Mouse (Mus musculus) frontal cortex, postnatal 25 days (tissue): ENCODE measurements at regions not wholly inside any gene's neighbourhood (a gene's known extent, or its start where the extent isn't known, plus 50 kb on each side); places are given as distances from the start of the nearest gene placed in this dataset.

ENCODE experiments used
- DNase-seq, 2 experiments: peaks; one replicate each; pipeline ENCODE4 v3.0.0; 2022; ENCODE audit warnings: low spot score in 2 of 2

DNA sequence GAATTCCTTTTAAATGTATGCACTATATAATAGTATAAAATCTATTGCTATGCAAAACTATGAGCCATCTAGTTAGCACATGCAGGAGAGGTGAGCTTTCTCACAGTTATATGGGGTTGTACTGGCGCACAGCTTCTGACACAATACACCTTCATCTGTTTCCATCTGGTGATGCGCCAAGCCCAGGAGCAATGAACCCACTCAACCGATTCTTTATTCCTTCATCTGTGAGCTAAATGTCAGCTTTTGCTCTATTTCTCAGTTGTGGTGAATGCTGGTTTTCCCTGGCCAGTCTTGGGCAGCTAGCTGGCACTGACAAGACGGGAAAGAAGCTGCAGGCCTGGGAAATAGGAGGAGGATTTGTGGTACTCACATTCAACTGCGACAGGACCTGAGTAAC, 225.4 kb downstream of the Gm19410 start:
- DNase-seq: no peak

DNA sequence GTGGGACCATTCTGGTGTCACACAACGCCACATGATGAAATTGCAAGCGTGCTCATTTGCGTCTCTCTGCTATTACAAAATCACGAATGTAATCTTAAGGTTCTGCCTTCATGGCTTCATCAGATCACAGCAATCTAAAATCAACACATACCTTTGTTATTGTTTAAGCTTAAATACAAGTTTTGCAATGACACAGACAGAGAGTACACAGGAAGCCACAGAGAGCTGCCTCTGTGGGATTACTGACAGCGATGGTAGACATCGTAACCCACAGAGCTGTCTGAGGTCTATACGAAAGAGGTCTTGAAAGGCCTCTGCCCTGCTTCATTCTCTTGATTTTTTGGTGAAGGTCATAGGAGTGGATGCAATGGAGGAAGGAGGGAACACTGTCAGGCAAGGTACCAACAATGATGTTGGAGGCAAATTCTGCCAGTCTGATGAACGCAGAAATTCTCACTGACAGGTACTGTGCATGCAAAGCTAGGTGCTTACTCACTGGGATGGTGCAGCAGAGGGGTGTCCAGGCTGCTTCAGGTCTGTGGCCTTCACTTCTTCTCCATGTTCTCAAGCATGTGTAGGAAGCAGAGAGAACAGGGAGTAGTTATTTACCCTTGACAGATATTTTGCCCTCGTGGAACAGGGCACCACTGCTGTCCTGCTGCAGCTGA, 226.5 kb downstream of the Gm19410 start:
- no peak for DNase-seq

DNA sequence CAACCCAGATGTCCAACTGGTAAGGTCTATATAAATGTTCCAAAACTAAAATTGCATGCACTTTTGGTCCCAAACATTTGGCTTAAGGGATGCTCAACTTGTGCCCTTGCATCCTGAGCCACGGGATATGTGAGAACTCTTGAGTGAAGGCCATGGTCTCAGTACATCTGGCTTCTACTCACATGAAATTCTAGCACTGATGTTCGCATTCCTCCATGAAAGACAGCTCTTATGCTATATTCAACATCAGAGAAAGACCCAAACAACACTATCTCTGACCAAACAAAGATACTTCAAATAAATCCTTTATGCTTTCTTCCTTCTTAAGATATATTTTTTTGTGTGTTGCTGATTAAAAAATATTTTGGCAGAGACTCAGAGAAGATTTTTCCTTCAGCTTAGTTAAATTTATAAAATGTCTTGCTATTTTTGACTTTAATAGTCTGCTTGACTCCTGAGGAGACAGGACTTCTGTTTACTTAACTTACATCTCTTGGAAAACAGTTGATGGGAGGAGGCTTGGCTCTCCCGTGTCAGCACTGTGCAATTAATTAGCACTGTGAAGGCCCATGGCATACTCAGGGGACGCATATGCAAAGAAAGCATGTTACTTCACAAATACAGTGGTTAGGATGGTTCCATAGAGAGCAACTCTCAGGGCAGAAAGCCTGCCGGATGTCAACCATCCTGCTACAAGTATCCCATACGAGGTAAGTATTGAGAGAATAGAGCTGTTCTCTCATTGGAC, 230.9 kb downstream of the Gm19410 start:
- DNase-seq: no peak

DNA sequence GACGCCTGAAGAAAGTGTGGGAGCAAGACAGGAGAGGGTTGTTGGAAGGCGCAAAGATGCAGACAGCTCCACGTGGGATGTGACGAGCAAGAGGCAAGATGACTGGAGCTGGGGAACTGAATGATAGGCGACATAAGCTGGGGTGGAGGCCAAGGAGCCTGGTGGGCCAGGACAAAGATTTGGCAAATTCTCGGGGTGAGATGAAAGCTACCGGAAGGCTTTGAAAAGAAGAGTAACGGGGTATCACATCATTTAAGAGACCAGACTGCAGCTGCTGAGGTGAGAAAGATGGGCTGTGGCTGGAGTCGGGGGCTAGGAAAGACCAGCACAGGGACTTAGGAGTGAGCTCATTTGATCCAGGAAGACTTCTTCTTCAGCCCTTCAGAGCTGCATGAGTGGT, 234.0 kb downstream of the Gm19410 start:
- DNase-seq: no peak

- DNase-seq: no peak
Observed at GRCm38 (mm10) chr8:36004387-36004786, 238.8 kb downstream of the Gm19410 start.

DNA sequence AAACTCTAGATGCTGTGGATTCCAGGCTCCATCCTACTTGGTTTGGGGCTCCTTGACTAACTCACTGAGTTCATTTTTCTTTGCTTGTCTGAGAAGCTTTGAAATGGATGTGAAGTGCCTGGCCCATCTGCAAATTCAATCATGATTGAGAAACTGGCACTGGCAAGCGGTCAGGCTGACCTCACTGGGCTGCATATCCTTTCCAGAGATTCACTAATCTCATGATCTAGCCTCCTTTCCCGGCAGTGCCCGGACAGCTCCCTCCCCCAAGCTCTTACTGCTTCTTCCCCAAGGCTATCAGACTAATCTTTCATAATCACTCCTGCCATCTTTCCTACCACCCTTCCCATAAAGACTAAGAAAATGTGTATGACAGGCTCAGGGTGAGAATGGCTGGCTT, 239.9 kb downstream of the Gm19410 start:
- DNase-seq: no peak

GRCm38 (mm10) chr8:36007724-36008123, 242.1 kb downstream of the Gm19410 start:
- no peak for DNase-seq

GRCm38 (mm10) chr8:36009565-36009964, 244.0 kb downstream of the Gm19410 start:
- DNase-seq: no peak

GRCm38 (mm10) chr8:36010446-36011217, 245.0 kb downstream of the Gm19410 start:
- no peak for DNase-seq

- no peak for DNase-seq
Observed at GRCm38 (mm10) chr8:36014862-36015261, 249.3 kb downstream of the Gm19410 start.

DNA sequence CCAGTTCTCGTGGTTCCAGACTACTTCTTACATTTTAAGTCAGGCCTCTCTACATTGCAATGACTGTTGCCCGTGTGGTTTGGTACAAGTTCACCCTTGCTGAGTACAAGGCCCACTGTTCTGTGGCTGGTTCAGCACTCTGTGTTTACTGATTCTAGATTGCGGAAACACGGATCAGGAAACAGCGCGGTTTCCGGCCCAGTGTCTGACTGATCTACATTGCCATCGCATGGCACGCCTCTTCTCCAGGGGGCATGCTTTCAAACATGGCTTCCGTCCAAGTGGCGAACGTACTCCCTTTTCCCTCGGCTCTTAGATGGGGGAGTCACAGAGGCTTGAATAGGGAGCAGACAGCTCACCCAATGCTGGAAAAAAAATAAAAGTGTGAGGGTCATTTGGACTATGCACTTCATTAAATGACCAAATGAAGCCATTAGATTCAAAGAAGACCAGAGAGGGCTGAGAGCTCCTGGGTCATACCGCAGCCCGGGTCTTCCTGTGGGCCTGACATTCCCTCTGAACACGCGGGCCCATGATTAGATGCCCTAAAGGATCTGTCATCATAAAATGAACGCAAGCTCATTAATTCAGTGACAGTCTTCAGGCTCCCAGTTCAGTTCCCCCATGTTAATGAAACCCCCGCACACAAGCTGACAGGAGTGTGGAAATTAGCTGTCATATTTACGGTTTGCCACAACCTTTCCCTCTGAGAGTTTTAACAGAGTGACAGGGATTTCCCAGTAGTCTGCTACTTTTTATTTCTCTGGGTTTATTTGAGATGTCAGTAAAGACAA, 250.9 kb downstream of the Gm19410 start:
- DNase-seq: no peak

GRCm38 (mm10) chr8:36018993-36019753, 253.6 kb downstream of the Gm19410 start:
- DNase-seq: no peak

- DNase-seq: peak; percentile 14 to 15
Observed at GRCm38 (mm10) chr8:36019895-36020294, 254.3 kb downstream of the Gm19410 start.

DNA sequence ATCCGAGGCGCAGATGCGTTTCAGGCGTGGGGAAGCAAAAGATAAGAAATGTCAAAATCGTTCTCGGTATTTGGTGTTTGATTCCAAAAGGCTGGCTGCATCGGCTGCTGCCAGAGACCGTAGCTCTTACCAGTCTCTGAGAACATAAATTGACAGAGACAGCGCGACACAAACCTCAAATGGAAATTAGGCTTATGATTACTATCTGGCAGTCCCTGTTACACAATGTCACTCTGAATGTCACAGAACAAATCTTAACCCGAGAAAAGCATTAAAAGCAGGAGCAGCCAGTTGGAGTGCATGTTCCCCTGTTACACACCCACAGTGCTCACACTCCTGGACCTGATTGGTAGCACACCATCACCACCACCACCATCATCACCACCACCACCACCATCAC, 262.0 kb downstream of the Gm19410 start:
- no peak for DNase-seq

DNA sequence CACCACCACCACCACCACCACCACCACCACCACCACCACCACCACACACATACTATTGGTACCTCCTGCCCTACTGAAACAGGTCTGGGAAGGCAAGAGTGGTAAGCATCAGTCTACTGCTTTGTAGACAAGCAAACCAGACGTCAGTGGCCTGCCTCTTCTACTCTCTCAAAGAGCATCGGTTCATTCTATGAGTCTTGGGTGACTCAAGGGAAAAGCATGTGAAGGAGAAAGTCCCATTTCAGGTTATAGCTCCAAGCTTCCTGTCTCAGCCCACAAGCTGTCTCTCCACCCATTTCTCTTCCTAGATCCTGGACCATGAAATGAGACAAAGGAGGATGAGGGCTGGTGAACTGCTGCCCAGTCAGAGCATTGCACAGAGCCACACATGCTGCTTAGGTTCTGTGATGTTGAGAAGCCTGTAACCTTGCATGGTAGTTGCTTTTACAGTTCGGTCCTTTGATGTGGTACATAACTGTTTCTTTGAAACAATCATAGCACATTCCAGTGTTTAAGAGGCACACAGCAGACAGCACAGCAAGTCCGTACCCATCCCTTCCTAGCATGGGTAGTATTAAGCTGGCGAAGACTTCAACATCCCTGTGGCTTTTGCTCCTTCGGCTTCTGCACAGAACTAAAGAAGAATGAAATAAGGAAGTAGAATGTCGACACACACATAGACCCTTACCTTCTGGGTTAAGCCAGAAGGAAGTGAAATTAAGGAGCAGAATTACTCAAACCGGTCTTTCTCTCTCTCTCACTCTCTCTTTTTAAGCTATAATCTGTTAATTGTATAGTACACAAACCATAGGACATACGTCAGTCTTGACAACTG, 262.7 kb downstream of the Gm19410 start:
- no peak for DNase-seq

GRCm38 (mm10) chr8:36029445-36029844, 263.9 kb downstream of the Gm19410 start:
- DNase-seq: no peak

DNA sequence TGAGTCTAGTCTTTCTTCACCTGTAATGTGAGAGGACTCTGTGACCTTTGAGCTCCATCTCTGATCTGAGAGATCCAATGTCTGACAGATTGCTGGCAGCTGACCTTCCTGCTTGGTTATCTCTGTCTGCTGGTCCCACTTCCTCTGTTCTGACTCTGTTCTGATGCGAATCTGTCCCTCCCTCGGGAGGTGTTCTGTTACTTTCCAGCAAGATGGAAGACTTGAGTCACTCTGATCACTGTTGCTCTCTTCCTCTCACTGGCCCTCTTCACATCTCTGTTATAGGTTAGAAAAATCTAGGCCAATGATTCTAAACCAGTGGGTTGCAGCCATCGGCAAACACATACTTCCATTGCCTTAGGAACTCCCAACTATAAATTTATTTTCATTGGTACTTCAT, 264.6 kb downstream of the Gm19410 start:
- DNase-seq: no peak

DNA sequence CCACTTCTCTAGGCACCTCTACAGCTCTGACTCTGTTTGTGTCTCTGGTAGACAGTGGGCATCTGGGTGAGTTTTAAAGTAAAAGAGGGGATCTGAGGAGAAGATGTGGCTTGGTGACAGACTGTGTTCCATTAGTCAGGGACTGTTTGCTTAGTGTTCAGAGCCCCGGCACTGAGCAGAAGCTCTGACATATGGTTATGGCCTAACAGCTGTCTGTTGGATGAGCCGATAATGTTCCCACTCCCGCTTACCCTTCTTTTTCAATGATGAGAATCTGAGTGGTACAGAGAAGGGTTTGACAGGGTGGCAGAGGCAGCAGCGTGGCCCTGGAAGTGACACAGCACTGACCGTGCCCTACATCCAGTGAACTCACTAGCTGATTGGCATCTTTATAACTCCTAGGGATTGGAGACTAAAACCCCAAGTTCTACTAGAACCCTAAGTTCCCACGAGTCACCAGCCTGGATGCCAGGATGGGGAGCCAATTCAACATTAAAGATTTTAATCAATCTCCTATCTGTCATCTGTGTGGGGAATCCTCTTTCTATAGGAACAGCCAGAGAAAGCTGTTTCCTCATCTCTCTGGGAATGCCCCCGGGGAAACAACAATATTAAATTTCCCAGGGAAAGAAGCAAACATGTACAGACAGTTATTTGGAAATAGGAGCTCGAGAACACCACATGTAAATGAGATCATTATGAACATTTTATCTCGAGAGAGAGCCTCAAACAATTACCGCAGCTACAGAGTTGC, 266.6 kb downstream of the Gm19410 start:
- no peak for DNase-seq

GRCm38 (mm10) chr8:36035339-36035738, 269.7 kb downstream of the Gm19410 start:
- DNase-seq: no peak

DNA sequence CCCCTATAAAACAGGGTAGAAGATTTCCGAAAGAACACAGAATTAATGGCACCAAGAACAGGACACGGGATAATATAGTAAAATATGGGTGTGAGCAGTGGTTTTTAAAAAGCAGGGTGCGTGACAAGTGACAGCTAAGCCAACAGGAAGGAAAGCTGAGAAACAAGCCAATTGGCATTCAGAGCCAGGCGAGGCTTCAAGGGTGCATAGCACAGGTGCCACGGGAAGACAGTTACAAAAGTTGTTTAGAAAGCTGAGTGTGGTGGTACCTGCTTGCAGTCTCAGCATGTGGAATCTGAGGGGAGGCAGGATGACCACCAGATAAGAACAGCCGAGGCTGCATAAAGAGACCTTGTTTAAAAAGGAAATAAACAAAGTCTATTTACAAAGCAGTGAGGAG, 270.7 kb downstream of the Gm19410 start:
- no peak for DNase-seq
